Mouse (Mus musculus): ENCODE measurements at regions not wholly inside any gene's neighbourhood (a gene's known extent, or its start where the extent isn't known, plus 50 kb on each side); places are given as distances from the start of the nearest gene placed in this dataset.

DNA sequence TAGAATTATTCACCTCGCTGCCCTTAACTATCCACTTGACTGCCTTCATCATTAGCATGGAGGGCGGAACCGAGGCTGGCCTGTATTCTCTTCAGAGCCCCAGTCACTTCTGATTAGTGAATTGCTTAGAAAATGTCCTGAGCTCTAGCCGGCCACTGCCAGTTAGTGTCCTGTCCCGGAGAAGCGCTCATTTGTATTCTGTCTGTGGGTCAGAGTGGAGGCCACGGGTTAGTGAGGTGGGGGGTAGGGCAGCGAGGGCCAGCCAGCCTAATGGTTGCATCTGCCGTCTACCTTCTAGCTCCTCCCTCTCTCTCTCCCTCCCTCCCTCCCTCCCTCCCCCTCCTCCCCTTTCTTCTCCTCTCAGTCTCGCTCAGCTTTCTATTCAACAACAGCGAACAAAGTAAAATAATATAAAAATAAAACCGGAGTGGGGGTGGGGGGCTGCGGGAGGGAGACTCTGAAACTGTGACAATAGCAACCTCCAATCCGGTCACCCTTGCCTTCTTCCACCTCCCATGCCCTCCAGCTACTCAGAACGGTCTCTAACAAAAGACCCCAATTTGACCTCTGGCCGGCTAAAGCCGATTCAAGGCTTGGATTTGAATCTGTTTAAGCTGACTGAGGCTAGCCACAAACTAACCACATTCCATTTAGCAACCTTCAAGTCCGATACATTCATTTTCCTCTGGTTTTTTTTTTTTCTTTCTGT, 155.6 kb upstream of the Klf3 start:
- TF ChIP-seq GATA1 (IDR thresholded peaks at IDR 0.05; ENCODE audit: low read length) (no peak), TAL1 (IDR thresholded peaks at IDR 0.05; ENCODE audit: low read length) (no peak)

Measured in erythroblast, embryonic 14.5 days (primary cell).